Mouse (Mus musculus) midbrain, embryonic 13.5 days (tissue): ENCODE measurements around the gene Phf21a. TPM values are rescaled to one million over a fixed set of nuclear protein-coding genes. Genes with fewer than 3 reads are reported as not detected.
A peak's percentile ranks its signal among the peaks of the same experiment; 100 is the strongest.

Experiments used
- ATAC-seq: fragments of 200-750 bp; cut with Nextera tagmentation; 2 replicates; pipeline ENCODE4 v1.8.0; 2017; ENCODE audit warnings: mild to moderate bottlenecking, moderate TSS enrichment, moderate library complexity
- H3K27ac ChIP-seq: fragments of 300-500 bp; sonication (generic); 2 replicates; pipeline ENCODE4 v1.5.1; 2015; ENCODE audit warnings: inconsistent platforms, mild to moderate bottlenecking, moderate library complexity
- H3K27me3 ChIP-seq: fragments of 300-500 bp; sonication (generic); 2 replicates; pipeline ENCODE4 v1.6.1; 2015; ENCODE audit warnings: mild to moderate bottlenecking, inconsistent platforms
- H3K36me3 ChIP-seq: fragments of 300-500 bp; sonication (generic); 2 replicates; pipeline ENCODE4 v1.6.1; 2015; ENCODE audit warnings: mild to moderate bottlenecking, inconsistent platforms
- H3K4me1 ChIP-seq: fragments of 300-500 bp; sonication (generic); replicated peaks from 2 replicates; pipeline ENCODE4 v1.6.1; 2015; ENCODE audit warnings: inconsistent platforms
- H3K4me2 ChIP-seq: fragments of 300-500 bp; sonication (generic); replicated peaks from 2 replicates; pipeline ENCODE4 v1.6.1; 2015; ENCODE audit warnings: moderate library complexity, mild to moderate bottlenecking, inconsistent platforms
- H3K4me3 ChIP-seq: fragments of 300-500 bp; sonication (generic); replicated peaks from 2 replicates; pipeline ENCODE4 v1.5.1; 2015; ENCODE audit warnings: mild to moderate bottlenecking, inconsistent platforms
- H3K9ac ChIP-seq: fragments of 300-500 bp; sonication (generic); replicated peaks from 2 replicates; pipeline ENCODE4 v1.6.1; 2015; ENCODE audit warnings: mild to moderate bottlenecking, inconsistent platforms
- H3K9me3 ChIP-seq: fragments of 300-500 bp; sonication (generic); 2 replicates; pipeline ENCODE4 v1.6.1; 2016; ENCODE audit warnings: mild to moderate bottlenecking, inconsistent platforms
- WGBS: fragments of 180-500 bp; shearing (Covaris S2); methylation state at CpG from one replicate; pipeline ENCODE4 v1.1.7; 2015; 5-methylcytosine and 5-hydroxymethylcytosine counted together
- polyA plus RNA-seq: library from polyadenylated mRNA; unstranded; fragments of >200 nt; fragmentation: Nextera tagmentation; extraction: Ambion mirVana; gene quantifications from 2 replicates; pipeline ENCODE4 v1.2.1, GENCODE M21; 2015

The Phf21a gene
- polyA plus RNA-seq, 1 experiment from 2014 or later, result 48.8 TPM

- Histone ChIP-seq H3K4me3 (no peak overlapping the region), H3K27ac (no peak overlapping the region), H3K4me2 (no peak overlapping the region), H3K4me1 (no peaks in the 10 kb centered on the region), H3K36me3 (peaks cover 71% of the 10 kb centered on the region), H3K9ac (no peak overlapping the region), H3K9me3 (no peaks in the 10 kb centered on the region), H3K27me3 (no peaks in the 10 kb centered on the region)
- no peak for ATAC-seq
- WGBS, result 73% methylated on average over 25 of the region's 25 CpGs
Measured at GRCm38 (mm10) chr2:92360186-92360823, 267.4 kb downstream of the Phf21a start.

GRCm38 (mm10) chr2:92360893-92361292, 268.0 kb downstream of the Phf21a start:
- no peaks in the 10 kb centered on the region for H3K9me3 ChIP-seq
- no peaks in the 10 kb centered on the region for H3K4me1 ChIP-seq
- no peak overlapping the region for H3K27ac ChIP-seq
- 20% methylated on average over 12 of the region's 12 CpGs for WGBS
- H3K4me2 ChIP-seq, result no peak overlapping the region
- H3K9ac ChIP-seq, result no peak overlapping the region
- ATAC-seq, result no peak
- H3K4me3 ChIP-seq, result no peak overlapping the region
- peaks cover 68% of the 10 kb centered on the region for H3K36me3 ChIP-seq
- no peaks in the 10 kb centered on the region for H3K27me3 ChIP-seq

GRCm38 (mm10) chr2:92361795-92362194, 268.9 kb downstream of the Phf21a start:
- Histone ChIP-seq H3K27ac (no peak overlapping the region), H3K9ac (no peak overlapping the region), H3K4me3 (no peak overlapping the region), H3K4me2 (no peak overlapping the region), H3K27me3 (no peaks in the 10 kb centered on the region), H3K4me1 (no peaks in the 10 kb centered on the region), H3K36me3 (peaks cover 69% of the 10 kb centered on the region), H3K9me3 (no peaks in the 10 kb centered on the region)
- 84% methylated on average over 8 of the region's 8 CpGs for WGBS
- no peak for ATAC-seq

- no peak for ATAC-seq
- Histone ChIP-seq H3K27me3 (no peaks in the 10 kb centered on the region), H3K9ac (no peak overlapping the region), H3K9me3 (no peaks in the 10 kb centered on the region), H3K4me3 (no peak overlapping the region), H3K27ac (no peak overlapping the region), H3K4me2 (no peak overlapping the region), H3K4me1 (no peaks in the 10 kb centered on the region), H3K36me3 (peaks cover 62% of the 10 kb centered on the region)
- WGBS, result 96% methylated on average over 6 of the region's 6 CpGs
Measured at GRCm38 (mm10) chr2:92362571-92363228, 269.8 kb downstream of the Phf21a start.

- Histone ChIP-seq H3K4me2 (no peak overlapping the region), H3K4me1 (no peaks in the 10 kb centered on the region), H3K27me3 (peaks cover 7% of the 10 kb centered on the region), H3K4me3 (no peak overlapping the region), H3K9me3 (no peaks in the 10 kb centered on the region), H3K27ac (no peak overlapping the region), H3K36me3 (peaks cover 48% of the 10 kb centered on the region), H3K9ac (no peak overlapping the region)
- WGBS, result 88% methylated on average over 4 of the region's 4 CpGs
- no peak for ATAC-seq
Measured at GRCm38 (mm10) chr2:92364086-92364485, 271.2 kb downstream of the Phf21a start.

- Histone ChIP-seq H3K4me2 (no peak overlapping the region), H3K27ac (no peak overlapping the region), H3K9me3 (no peaks in the 10 kb centered on the region), H3K4me1 (peaks cover 9% of the 10 kb centered on the region), H3K27me3 (peaks cover 22% of the 10 kb centered on the region), H3K4me3 (no peak overlapping the region), H3K36me3 (peaks cover 33% of the 10 kb centered on the region), H3K9ac (no peak overlapping the region)
- no peak for ATAC-seq
- 96% methylated on average over 10 of the region's 10 CpGs for whole genome bisulfite sequencing
Measured at GRCm38 (mm10) chr2:92365568-92365967, 272.7 kb downstream of the Phf21a start.

- no peak for ATAC-seq
- Histone ChIP-seq H3K27me3 (peaks cover 35% of the 10 kb centered on the region), H3K4me2 (no peak overlapping the region), H3K4me3 (no peak overlapping the region), H3K9ac (no peak overlapping the region), H3K27ac (no peak overlapping the region), H3K4me1 (peaks cover 28% of the 10 kb centered on the region), H3K36me3 (peaks cover 23% of the 10 kb centered on the region), H3K9me3 (no peaks in the 10 kb centered on the region)
- WGBS, result 52% methylated on average over 20 of the region's 20 CpGs
Measured at GRCm38 (mm10) chr2:92367383-92368029, 274.6 kb downstream of the Phf21a start.

GRCm38 (mm10) chr2:92370375-92370774, 277.5 kb downstream of the Phf21a start:
- Histone ChIP-seq H3K4me2 (peak overlapping the region; percentile 62), H3K27ac (no peak overlapping the region), H3K4me1 (peaks cover 49% of the 10 kb centered on the region), H3K36me3 (peaks cover 3% of the 10 kb centered on the region; the same call in 1 of the 2 replicates), H3K9me3 (no peaks in the 10 kb centered on the region), H3K9ac (peak overlapping the region; percentile 55), H3K4me3 (peak overlapping the region; percentile 33), H3K27me3 (peaks cover 35% of the 10 kb centered on the region)
- no peak for ATAC-seq
- 12% methylated on average over 19 of the region's 19 CpGs for WGBS

- no peak for ATAC-seq
- Histone ChIP-seq H3K4me1 (peaks cover 56% of the 10 kb centered on the region), H3K9me3 (no peaks in the 10 kb centered on the region), H3K9ac (peak overlapping the region; percentile 55), H3K27ac (peak overlapping the region; percentile 37), H3K4me2 (peak overlapping the region; percentile 62), H3K4me3 (peak overlapping the region; percentile 33), H3K27me3 (peaks cover 35% of the 10 kb centered on the region), H3K36me3 (peaks cover 3% of the 10 kb centered on the region; the same call in 1 of the 2 replicates)
- WGBS, result 3% methylated on average over 45 of the region's 45 CpGs
Measured at GRCm38 (mm10) chr2:92370821-92371805, 278.2 kb downstream of the Phf21a start.

- Histone ChIP-seq H3K4me3 (no peak overlapping the region), H3K27ac (peak overlapping the region; percentile 37), H3K27me3 (peaks cover 35% of the 10 kb centered on the region), H3K9me3 (no peaks in the 10 kb centered on the region), H3K4me1 (peaks cover 61% of the 10 kb centered on the region), H3K36me3 (peaks cover under 1% of the 10 kb centered on the region; the same call in 1 of the 2 replicates), H3K9ac (peak overlapping the region; percentile 28; the same call in 1 of the 2 replicates), H3K4me2 (peak overlapping the region; percentile 62)
- ATAC-seq, result no peak
- WGBS, result 3% methylated on average over 10 of the region's 10 CpGs
Measured at GRCm38 (mm10) chr2:92371971-92372690, 279.2 kb downstream of the Phf21a start.
